Mouse (Mus musculus): ENCODE results near the gene Hus1.

Hus1 gene

GRCm38 (mm10) chr11:9010853-9011339 lies at the start of gene Hus1:
TSS of gene Hus1 (minus strand) at chr11:9011191.
- peak; percentile 89 for DNase-seq

- no peak for DNase-seq
These were observed 49.5 kb upstream of the Hus1 start for GRCm38 (mm10) chr11:9060484-9060883.

- no peak for DNase-seq
These were observed 49.0 kb upstream of the Hus1 start for GRCm38 (mm10) chr11:9060029-9060428.

- DNase-seq = no peak
These were observed 46.7 kb upstream of the Hus1 start for GRCm38 (mm10) chr11:9057711-9058110.

- no peak for DNase-seq
These were observed 45.9 kb upstream of the Hus1 start for GRCm38 (mm10) chr11:9056937-9057336.

- DNase-seq = no peak
These were observed 40.9 kb upstream of the Hus1 start for GRCm38 (mm10) chr11:9051895-9052294.

GRCm38 (mm10) chr11:9050241-9050640 lies 39.2 kb upstream of the Hus1 start:
- DNase-seq = no peak

- DNase-seq = no peak
These were observed 37.7 kb upstream of the Hus1 start, which contains the start of gene Sun3 for GRCm38 (mm10) chr11:9048703-9049060. TSS of gene Sun3 (minus strand) at chr11:9048991.

- DNase-seq = peak; percentile 77
These were observed 37.2 kb upstream of the Hus1 start, which contains the start of gene Gm11992 for GRCm38 (mm10) chr11:9048011-9048702. TSS of gene Gm11992 (plus strand) at chr11:9048594.

GRCm38 (mm10) chr11:9047044-9047443 lies 36.1 kb upstream of the Hus1 start:
- no peak for DNase-seq

GRCm38 (mm10) chr11:9046546-9046945 lies 35.6 kb upstream of the Hus1 start:
- no peak for DNase-seq

- no peak for DNase-seq
These were observed 20.5 kb upstream of the Hus1 start for GRCm38 (mm10) chr11:9031530-9031929.

- DNase-seq = no peak
These were observed 14.2 kb upstream of the Hus1 start for GRCm38 (mm10) chr11:9025211-9025610.

GRCm38 (mm10) chr11:9024782-9025181 lies 13.8 kb upstream of the Hus1 start:
- DNase-seq = no peak

- DNase-seq = no peak
These were observed 9.2 kb upstream of the Hus1 start for GRCm38 (mm10) chr11:9020207-9020606.

- no peak for DNase-seq
These were observed 7.7 kb upstream of the Hus1 start for GRCm38 (mm10) chr11:9018491-9019267.

- no peak for DNase-seq
These were observed 3.7 kb upstream of the Hus1 start for GRCm38 (mm10) chr11:9014740-9015139.

- DNase-seq = no peak
These were observed 357 bp upstream of the Hus1 start for GRCm38 (mm10) chr11:9011348-9011747.

GRCm38 (mm10) chr11:9010416-9010815 lies 575 bp downstream of the Hus1 start:
- peak; percentile 6 for DNase-seq

- DNase-seq = no peak
These were observed 2.2 kb downstream of the Hus1 start for GRCm38 (mm10) chr11:9008761-9009160.

- no peak for DNase-seq
These were observed 22.9 kb downstream of the Hus1 start for GRCm38 (mm10) chr11:8988084-8988483.

- DNase-seq = peak; percentile 7
These were observed 24.9 kb downstream of the Hus1 start for GRCm38 (mm10) chr11:8986058-8986457.

- peak; percentile 84 for DNase-seq
These were observed 27.6 kb downstream of the Hus1 start for GRCm38 (mm10) chr11:8983237-8983861.

GRCm38 (mm10) chr11:8978154-8978553 lies 32.8 kb downstream of the Hus1 start:
- no peak for DNase-seq

All from lung, postnatal 14 days (tissue).